Mouse (Mus musculus): ENCODE data around the gene Tjp2. TPM values are rescaled to one million over a fixed set of nuclear protein-coding genes. Genes with fewer than 3 reads are reported as not detected.

Tjp2 gene
- polyA plus RNA-seq, 1 experiment: 19.3 TPM

- no peak overlapping the region for H3K27ac ChIP-seq (ENCODE audit: control insufficient read depth, insufficient read depth, low read depth, low read length)
- H3K4me3 ChIP-seq (ENCODE audit: control insufficient read depth, low read depth, low read length): no peak overlapping the region
- H3K36me3 ChIP-seq (ENCODE audit: control insufficient read depth, insufficient read depth, low read length): no peaks in the 10 kb centered on the region
- H3K4me1 ChIP-seq (ENCODE audit: control insufficient read depth, insufficient read depth, low read length): peaks cover 2% of the 10 kb centered on the region; the same call in 1 of the 2 replicates
- H3K27me3 ChIP-seq (ENCODE audit: control insufficient read depth, insufficient read depth, low read length): no peaks in the 10 kb centered on the region
- no peak for TF ChIP-seq CTCF (IDR thresholded peaks at IDR 0.05; ENCODE audit: control insufficient read depth, insufficient read depth, insufficient replicate concordance, low read depth, low read length)
- TF ChIP-seq POLR2A (IDR thresholded peaks at IDR 0.05; ENCODE audit: control insufficient read depth, low read depth, low read length): no peak
Observed at GRCm38 (mm10) chr19:24049329-24049728, 175.5 kb downstream of the Tjp2 start.

- Histone ChIP-seq H3K4me3 (ENCODE audit: control insufficient read depth, low read depth, low read length) (no peak overlapping the region), H3K27me3 (ENCODE audit: control insufficient read depth, insufficient read depth, low read length) (no peaks in the 10 kb centered on the region), H3K36me3 (ENCODE audit: control insufficient read depth, insufficient read depth, low read length) (no peaks in the 10 kb centered on the region), H3K4me1 (ENCODE audit: control insufficient read depth, insufficient read depth, low read length) (peaks cover 2% of the 10 kb centered on the region; the same call in 1 of the 2 replicates), H3K27ac (ENCODE audit: control insufficient read depth, insufficient read depth, low read depth, low read length) (no peak overlapping the region)
- TF ChIP-seq CTCF (IDR thresholded peaks at IDR 0.05; ENCODE audit: control insufficient read depth, insufficient read depth, insufficient replicate concordance, low read depth, low read length): no peak
- no peak for TF ChIP-seq POLR2A (IDR thresholded peaks at IDR 0.05; ENCODE audit: control insufficient read depth, low read depth, low read length)
Observed at GRCm38 (mm10) chr19:24046395-24046993, 178.3 kb downstream of the Tjp2 start.

Other genes starting within 250 kb of the Tjp2 start
- gene Fam189a2, start 194.0 kb downstream of the Tjp2 start, polyA plus RNA-seq (2012; rRNA removed): 20.8 and 24.5 TPM in 2 replicates
- gene Fxn, start 55.6 kb upstream of the Tjp2 start, polyA plus RNA-seq (2012; rRNA removed): 5.1 and 5.6 TPM in 2 replicates

Measured in testis, adult 2 months (tissue).